Mouse (Mus musculus): ENCODE results near the gene Klrg2. TPM values are rescaled to one million over a fixed set of nuclear protein-coding genes. Genes with fewer than 3 reads are reported as not detected.

The Klrg2 gene
- 0.07 TPM for polyA plus RNA-seq (2014; fragmentation: Illumina TruSeq; extraction: RNeasy Lipid Tissue Mini Kit (QIAGEN cat#74804); ENCODE audit: low read depth, low replicate concordance)

GRCm38 (mm10) chr6:38636852-38637618, at the start of gene Klrg2:
Gene Klrg2 (minus strand): TSS chr6:38637242.

GRCm38 (mm10) chr6:38662714-38663615, 25.9 kb upstream of the Klrg2 start, which contains the start of gene Clec2l:
Gene Clec2l (plus strand): TSS chr6:38663069.

Other genes starting within 250 kb of the Klrg2 start
- 54.8 TPM for gene Ubn2, start 203.3 kb downstream of the Klrg2 start, polyA plus RNA-seq (2014; fragmentation: Illumina TruSeq; extraction: RNeasy Lipid Tissue Mini Kit (QIAGEN cat#74804); ENCODE audit: low read depth, low replicate concordance)
- gene Fmc1, start 103.7 kb downstream of the Klrg2 start, polyA plus RNA-seq (2014; fragmentation: Illumina TruSeq; extraction: RNeasy Lipid Tissue Mini Kit (QIAGEN cat#74804); ENCODE audit: low read depth, low replicate concordance), result 0.98 TPM
- gene Luc7l2, start 85.9 kb downstream of the Klrg2 start, polyA plus RNA-seq (2014; fragmentation: Illumina TruSeq; extraction: RNeasy Lipid Tissue Mini Kit (QIAGEN cat#74804); ENCODE audit: low read depth, low replicate concordance), result 248 TPM
- not detected for gene Clec2l, start 25.8 kb upstream of the Klrg2 start, polyA plus RNA-seq (2014; fragmentation: Illumina TruSeq; extraction: RNeasy Lipid Tissue Mini Kit (QIAGEN cat#74804); ENCODE audit: low read depth, low replicate concordance)
- 0.32 TPM for gene Tbxas1, start 238.2 kb upstream of the Klrg2 start, polyA plus RNA-seq (2014; fragmentation: Illumina TruSeq; extraction: RNeasy Lipid Tissue Mini Kit (QIAGEN cat#74804); ENCODE audit: low read depth, low replicate concordance)
- 18.3 TPM for gene Hipk2, start 238.9 kb upstream of the Klrg2 start, polyA plus RNA-seq (2014; fragmentation: Illumina TruSeq; extraction: RNeasy Lipid Tissue Mini Kit (QIAGEN cat#74804); ENCODE audit: low read depth, low replicate concordance)

Measured in testis, adult 10 weeks (tissue).